ENCODE assay signal across 26 mouse cellular contexts in genomic region chrX:95965036-95965435, GRCm38 (mm10).
"Had no signal": no experiment of that assay in that cellular context is flagged by ENCODE, and none has a peak within 500 bp of the region (broad histone marks: within the 10 kb centered on the region; RNA-seq: fewer than 3 reads in every experiment).

No protein-coding gene starts in this region.

- DNase-seq: gastrocnemius, adult 2 months; gastrocnemius, postnatal 10 days; gastrocnemius, postnatal 36 days; heart, adult 11 months; heart, adult 2 months; heart, postnatal 14 days; heart, postnatal 36 days; kidney, adult 11 months; kidney, adult 2 months; kidney, adult 9 months; kidney, postnatal 14 days; kidney, postnatal 36 days; layer of hippocampus, adult 9-11 months; layer of hippocampus, postnatal 36 days; left cerebral cortex, postnatal 4 days had no signal

- H3K27me3 ChIP-seq: heart, embryonic 13.5 days; heart, embryonic 15.5 days; hindbrain, embryonic 13.5 days; hindbrain, embryonic 15.5 days; limb, embryonic 13.5 days; limb, embryonic 15.5 days; liver, embryonic 12.5 days had no signal

- H3K4me1 ChIP-seq: heart, embryonic 15.5 days; hindbrain, embryonic 13.5 days; hindbrain, embryonic 15.5 days; kidney, embryonic 15.5 days; limb, embryonic 13.5 days; limb, embryonic 15.5 days had no signal

- H3K27ac ChIP-seq: gastrocnemius, adult 2 months; heart, adult 2 months; heart, embryonic 13.5 days; heart, embryonic 15.5 days; hindbrain, embryonic 13.5 days; hindbrain, embryonic 15.5 days; hindbrain, postnatal 0 days; kidney, embryonic 15.5 days; kidney, postnatal 0 days; limb, embryonic 13.5 days; limb, embryonic 15.5 days; liver, embryonic 12.5 days; liver, embryonic 14.5 days had no signal

- H3K36me3 ChIP-seq: heart, embryonic 13.5 days; heart, embryonic 15.5 days; hindbrain, embryonic 13.5 days; hindbrain, embryonic 15.5 days; kidney, embryonic 15.5 days; limb, embryonic 13.5 days; limb, embryonic 15.5 days; liver, embryonic 12.5 days had no signal

- H3K4me3 ChIP-seq: gastrocnemius, adult 2 months; heart, adult 2 months; heart, embryonic 13.5 days; heart, embryonic 15.5 days; hindbrain, embryonic 13.5 days; hindbrain, embryonic 15.5 days; kidney, embryonic 15.5 days; limb, embryonic 13.5 days; limb, embryonic 15.5 days; liver, embryonic 12.5 days had no signal
